Mouse (Mus musculus): ENCODE measurements around the gene Eif4ebp2. TPM values are rescaled to one million over a fixed set of nuclear protein-coding genes. Genes with fewer than 3 reads are reported as not detected.
"Not testable (repeated sequence)": the region's sequence is repeated elsewhere in the genome, so short reads cannot be mapped to it uniquely, and the experiment has no call there.

The Eif4ebp2 gene
- total RNA-seq, 2 experiments from 2014 or later = 75.1 to 75.5 TPM

- DNase-seq = no peak
- intact Hi-C loops (cut with DNase I) = loop anchor here (5.0 kb wide), 1 partner anchor 133 kb away; no protein-coding TSS in a partner anchor
Observed at GRCm38 (mm10) chr10:61468900-61469299, 16.4 kb upstream of the Eif4ebp2 start.

- intact Hi-C loops (cut with DNase I) = loop anchor here (2.0 to 5.0 kb wide), 2 partner anchors 135 to 194 kb away; no protein-coding TSS in a partner anchor
- peak in 1 of 2 experiments; percentile 46 for DNase-seq
Observed at GRCm38 (mm10) chr10:61466873-61467272, 14.4 kb upstream of the Eif4ebp2 start.

GRCm38 (mm10) chr10:61466242-61466641, 13.8 kb upstream of the Eif4ebp2 start:
- peak in 1 of 2 experiments; percentile 20 for DNase-seq
- intact Hi-C loops (cut with DNase I) = loop anchor here (2.0 to 5.0 kb wide), 2 partner anchors 136 to 195 kb away; no protein-coding TSS in a partner anchor

GRCm38 (mm10) chr10:61465009-61465408, 12.5 kb upstream of the Eif4ebp2 start:
- intact Hi-C loops (cut with DNase I) = loop anchor here (5.0 kb wide), 1 partner anchor 137 kb away; no protein-coding TSS in a partner anchor
- peak; percentile 29 to 30 for DNase-seq

- DNase-seq = no peak
- intact Hi-C loops (cut with DNase I) = no loop called here
Observed at GRCm38 (mm10) chr10:61457182-61457581, 4.7 kb upstream of the Eif4ebp2 start.

GRCm38 (mm10) chr10:61453171-61453570, 710 bp upstream of the Eif4ebp2 start:
- intact Hi-C loops (cut with DNase I); DNase-seq: not testable (repeated sequence)

GRCm38 (mm10) chr10:61451931-61452617, 387 bp downstream of the Eif4ebp2 start:
- intact Hi-C loops (cut with DNase I) = no loop called here
- peak; percentile 47 to 57 for DNase-seq

GRCm38 (mm10) chr10:61451463-61451930, 964 bp downstream of the Eif4ebp2 start:
- peak in 1 of 2 experiments; percentile 19 for DNase-seq

GRCm38 (mm10) chr10:61448834-61449233, 3.6 kb downstream of the Eif4ebp2 start:
- no peak for DNase-seq
- intact Hi-C loops (cut with DNase I) = no loop called here

More at GRCm38 (mm10) chr10:61451463-61451930, 964 bp downstream of the Eif4ebp2 start:
- intact Hi-C loops (cut with DNase I) = no loop called here

- DNase-seq = peak in 1 of 2 experiments; percentile 27
- intact Hi-C loops (cut with DNase I) = no loop called here
Observed at GRCm38 (mm10) chr10:61447581-61448353, 4.7 kb downstream of the Eif4ebp2 start.

- intact Hi-C loops (cut with DNase I) = no loop called here
- no peak for DNase-seq
Observed at GRCm38 (mm10) chr10:61445016-61445415, 7.4 kb downstream of the Eif4ebp2 start.

- DNase-seq = no peak
- intact Hi-C loops (cut with DNase I) = no loop called here
Observed at GRCm38 (mm10) chr10:61443876-61444275, 8.6 kb downstream of the Eif4ebp2 start.

- intact Hi-C loops (cut with DNase I) = no loop called here
- DNase-seq = no peak
Observed at GRCm38 (mm10) chr10:61443456-61443855, 9.0 kb downstream of the Eif4ebp2 start.

GRCm38 (mm10) chr10:61440202-61440800, 12.2 kb downstream of the Eif4ebp2 start:
- intact Hi-C loops (cut with DNase I) = no loop called here

GRCm38 (mm10) chr10:61431375-61431774, 21.1 kb downstream of the Eif4ebp2 start:
- intact Hi-C loops (cut with DNase I) = no loop called here
- no peak for DNase-seq

More at GRCm38 (mm10) chr10:61440202-61440800, 12.2 kb downstream of the Eif4ebp2 start:
- DNase-seq = no peak

- intact Hi-C loops (cut with DNase I) = no loop called here
- no peak for DNase-seq
Observed at GRCm38 (mm10) chr10:61429043-61429442, 23.4 kb downstream of the Eif4ebp2 start.

- intact Hi-C loops (cut with DNase I) = no loop called here
- DNase-seq = no peak
Observed at GRCm38 (mm10) chr10:61428416-61428815, 24.0 kb downstream of the Eif4ebp2 start.

- no peak for DNase-seq
- intact Hi-C loops (cut with DNase I) = no loop called here
Observed at GRCm38 (mm10) chr10:61427951-61428350, 24.5 kb downstream of the Eif4ebp2 start.

GRCm38 (mm10) chr10:61426251-61426757, 26.2 kb downstream of the Eif4ebp2 start:
- intact Hi-C loops (cut with DNase I) = no loop called here
- peak; percentile 67 to 77 for DNase-seq

- intact Hi-C loops (cut with DNase I) = no loop called here
- DNase-seq = no peak
Observed at GRCm38 (mm10) chr10:61425047-61425446, 27.4 kb downstream of the Eif4ebp2 start.
